Mouse (Mus musculus): ENCODE data around the gene Trir.

Trir gene

GRCm38 (mm10) chr8:84994375-84994774 is 32.2 kb upstream of the Trir start:
- no peak for DNase-seq (ENCODE audit: low spot score in 2 of 2)

DNA sequence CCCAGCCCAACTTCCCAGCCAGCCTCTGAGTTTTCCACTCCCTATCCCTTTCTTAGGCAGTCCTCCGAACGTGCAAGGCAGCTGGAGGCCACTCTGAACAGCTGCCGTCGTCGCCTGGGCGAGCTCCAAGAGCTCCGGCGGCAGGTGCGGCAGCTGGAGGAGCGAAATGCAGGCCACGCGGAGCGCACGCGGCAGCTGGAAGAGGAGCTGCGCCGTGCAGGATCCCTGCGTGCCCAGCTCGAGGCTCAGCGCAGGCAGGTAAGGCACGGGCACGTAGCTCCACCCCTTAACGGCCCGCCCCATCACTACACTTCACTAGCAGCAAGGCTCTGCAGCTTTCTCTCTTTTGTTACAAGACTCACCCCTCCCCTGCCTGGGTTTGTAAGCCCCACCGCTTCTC is 30.9 kb upstream of the Trir start:
- no peak for DNase-seq (ENCODE audit: low spot score in 2 of 2)

DNA sequence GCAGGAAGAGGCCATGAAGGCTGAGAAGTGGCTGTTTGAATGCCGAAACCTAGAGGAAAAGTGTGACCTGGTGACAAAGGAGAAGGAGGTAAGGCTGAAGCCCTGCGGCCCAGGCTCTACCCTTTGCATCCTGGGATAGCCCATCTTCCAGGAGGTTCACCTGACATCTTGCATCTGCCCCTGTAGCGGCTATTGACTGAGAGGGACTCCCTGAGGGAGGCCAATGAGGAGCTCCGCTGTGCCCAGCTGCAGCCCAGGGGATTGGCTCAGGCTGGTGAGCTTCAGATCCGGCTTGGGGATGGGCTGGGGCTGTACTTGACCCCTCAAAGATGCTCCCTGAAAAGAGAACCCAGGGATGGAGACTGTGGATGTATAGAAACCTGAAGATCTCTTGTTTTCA is 29.6 kb upstream of the Trir start:
- DNase-seq (ENCODE audit: low spot score in 2 of 2), result no peak

GRCm38 (mm10) chr8:84997649-84998295 is 28.9 kb upstream of the Trir start:
- DNase-seq (ENCODE audit: low spot score in 2 of 2), result peak; percentile 85 to 89

DNA sequence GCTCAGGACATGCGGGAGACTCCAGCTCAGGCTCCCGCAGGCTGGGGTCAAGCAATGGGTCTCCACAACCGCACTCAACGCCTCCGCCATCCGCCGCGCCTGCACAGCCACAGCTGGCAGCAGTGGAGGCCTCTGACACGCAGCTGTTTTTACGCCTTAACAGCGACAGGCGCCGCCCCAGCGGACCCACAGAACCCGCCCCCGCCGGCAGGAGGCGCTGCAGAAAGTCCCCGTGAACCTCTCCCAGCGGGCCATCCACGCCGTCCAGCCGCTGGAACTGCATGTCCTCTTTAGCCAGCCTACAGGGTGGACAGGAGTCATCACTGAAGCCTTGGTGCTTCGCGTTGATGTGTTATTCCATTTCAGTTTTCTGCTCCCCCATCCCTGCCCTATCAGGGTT is 18.9 kb upstream of the Trir start:
- no peak for DNase-seq (ENCODE audit: low spot score in 2 of 2)

GRCm38 (mm10) chr8:85011242-85011641 is 15.4 kb upstream of the Trir start:
- DNase-seq (ENCODE audit: low spot score in 2 of 2), result no peak

GRCm38 (mm10) chr8:85013230-85013840 is 13.3 kb upstream of the Trir start:
- DNase-seq (ENCODE audit: low spot score in 2 of 2), result peak; percentile 66 to 67

DNA sequence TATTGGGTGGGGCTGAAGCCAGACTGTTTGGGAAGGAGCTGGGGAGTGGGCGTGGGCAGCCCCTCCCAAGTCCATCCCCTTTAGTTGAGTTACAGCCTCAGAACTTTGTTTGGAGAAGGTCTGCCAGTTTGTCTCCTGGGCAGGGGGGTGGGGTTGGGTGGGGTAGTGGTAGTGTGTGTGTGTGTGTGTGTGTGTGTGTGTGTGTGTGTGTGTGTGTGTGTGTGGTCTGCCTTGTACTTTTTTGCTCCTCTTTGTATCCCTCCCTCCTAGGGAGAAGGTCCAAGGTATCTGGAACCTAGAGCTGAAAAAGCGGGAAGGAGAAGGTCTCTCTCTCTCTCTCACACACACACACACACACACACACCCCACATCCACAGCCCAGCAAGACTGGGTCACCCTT is 12.2 kb upstream of the Trir start, which contains the start of gene Best2:
Gene Best2, minus strand, starts transcription at position 101 of the 400 bp plus-strand sequence.
- no peak for DNase-seq (ENCODE audit: low spot score in 2 of 2)

DNA sequence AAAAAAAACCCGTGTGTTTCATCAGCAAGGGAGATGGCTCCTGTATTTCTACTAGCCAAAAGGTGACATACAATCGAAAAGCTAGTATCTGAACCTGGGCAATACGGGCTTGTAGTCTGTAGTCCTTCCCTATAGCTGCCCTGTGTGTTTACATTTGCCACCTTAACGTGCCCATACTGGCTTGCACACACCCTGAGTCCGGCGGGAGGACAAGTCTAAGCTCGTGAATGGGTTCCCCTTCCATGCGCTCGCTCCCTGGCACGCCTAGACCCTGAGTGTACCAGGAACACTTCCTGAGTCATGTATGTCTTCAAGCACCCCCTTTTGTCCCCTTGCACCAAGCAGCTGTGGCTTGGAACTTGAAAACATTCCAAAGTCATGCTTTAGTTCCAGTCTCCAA is 9.9 kb upstream of the Trir start:
- no peak for DNase-seq (ENCODE audit: low spot score in 2 of 2)

DNA sequence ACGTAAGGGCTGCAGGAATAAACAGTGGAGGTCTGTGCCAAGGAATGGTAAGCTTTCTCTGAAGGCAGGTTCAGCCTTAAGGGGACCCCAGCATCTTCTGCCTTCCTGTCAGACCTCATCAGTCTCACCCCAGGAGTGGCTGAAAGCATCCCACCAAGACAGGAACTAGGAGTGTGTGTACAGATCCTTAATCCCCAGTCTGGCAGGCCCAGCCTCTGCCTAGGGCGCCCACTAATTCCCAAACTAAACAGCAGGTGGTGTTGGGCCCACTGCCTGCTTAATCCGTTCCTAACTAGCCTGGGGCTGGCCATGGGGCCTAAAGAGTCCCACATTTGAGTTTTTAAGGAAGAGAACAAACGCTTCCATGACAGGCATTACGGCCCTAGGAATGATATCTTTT is 9.4 kb upstream of the Trir start:
- DNase-seq (ENCODE audit: low spot score in 2 of 2), result no peak

DNA sequence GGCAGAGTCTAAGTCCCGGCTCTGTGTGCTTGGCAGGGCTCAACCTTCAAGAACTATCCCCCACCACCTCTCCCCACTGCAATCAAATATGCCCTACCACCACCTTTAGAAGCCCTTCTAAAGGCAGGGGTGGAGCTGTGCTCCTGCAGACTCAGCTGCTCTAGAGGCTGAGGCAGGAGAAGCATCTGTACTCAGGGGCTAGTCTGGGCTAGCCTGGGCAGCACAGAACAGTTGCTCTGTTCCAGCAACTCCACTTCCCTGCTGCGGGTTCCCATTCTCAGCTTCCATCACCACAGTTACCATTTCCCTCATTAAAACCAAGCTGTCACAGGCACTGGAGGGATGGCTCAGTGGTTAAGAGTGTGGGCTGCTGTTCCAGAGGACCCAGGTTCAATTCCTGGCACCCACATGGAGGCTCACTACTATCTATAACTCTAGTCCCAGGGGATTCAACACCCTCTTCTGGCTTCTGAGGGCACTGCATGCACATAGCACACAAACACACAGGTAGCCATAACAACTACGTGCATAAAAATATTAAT is 5.0 kb upstream of the Trir start:
- no peak for DNase-seq (ENCODE audit: low spot score in 2 of 2)

GRCm38 (mm10) chr8:85023846-85024245 is 2.8 kb upstream of the Trir start:
- no peak for DNase-seq (ENCODE audit: low spot score in 2 of 2)

DNA sequence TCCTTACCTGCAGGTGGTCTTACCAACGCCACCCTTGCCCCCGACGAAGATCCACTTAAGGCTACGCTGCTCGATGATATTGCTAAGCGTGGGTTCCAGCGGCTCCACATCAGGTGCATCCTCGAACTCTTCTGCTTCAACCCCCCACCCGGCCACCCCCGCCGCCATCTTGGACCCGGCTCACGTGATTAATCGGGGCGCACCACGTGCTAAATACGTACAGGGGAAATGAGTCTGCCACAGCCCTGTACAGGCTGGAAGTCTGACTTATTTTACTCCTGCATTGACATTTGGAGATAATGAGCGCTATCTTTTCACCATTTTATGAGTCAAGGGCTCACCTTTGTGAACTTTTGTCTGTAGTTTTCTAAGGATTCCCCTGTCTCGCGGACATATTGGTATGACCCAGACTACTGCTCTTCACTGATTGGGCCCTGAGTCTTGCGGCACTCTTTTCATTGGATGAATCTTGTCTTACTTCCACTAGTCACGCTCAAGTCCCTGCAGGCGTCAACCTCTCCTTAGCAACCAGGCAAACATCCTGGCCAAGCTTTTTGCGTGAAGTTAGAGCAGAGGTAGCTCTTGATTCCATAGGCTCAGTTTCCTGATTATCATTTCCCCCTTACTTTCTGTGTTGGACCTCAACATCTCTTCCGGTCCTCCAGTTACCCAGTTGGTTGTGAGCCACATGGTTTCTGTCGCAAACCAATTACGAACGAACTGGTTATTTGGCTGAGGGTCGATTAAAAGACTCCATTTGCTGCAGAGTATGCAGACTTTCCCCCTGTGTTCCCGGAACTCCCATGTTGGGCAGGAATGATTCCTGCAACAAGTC is 1.3 kb upstream of the Trir start, which contains the start of gene Asna1:
Gene Asna1, minus strand, starts transcription at position 184 of the 835 bp plus-strand sequence.
- peak; percentile 78 to 89 for DNase-seq (ENCODE audit: low spot score in 2 of 2)

DNA sequence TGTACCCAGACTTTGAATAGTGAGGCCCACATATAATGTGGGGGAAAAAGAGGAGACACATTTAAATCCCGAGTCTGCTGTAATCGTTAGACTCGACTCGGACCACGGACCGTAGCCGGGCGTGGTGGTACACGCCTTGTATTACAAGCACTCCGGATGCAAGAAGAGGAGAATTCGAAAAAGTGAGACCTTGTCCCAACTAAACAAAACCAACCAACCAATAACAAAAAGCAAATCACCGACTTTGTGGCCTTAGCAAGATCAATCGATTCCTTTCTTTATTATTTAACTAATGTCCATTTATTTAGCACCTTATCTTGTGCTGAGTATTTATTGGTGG is 863 bp downstream of the Trir start:
- DNase-seq (ENCODE audit: low spot score in 2 of 2), result no peak

GRCm38 (mm10) chr8:85027922-85028321 is 1.3 kb downstream of the Trir start:
- DNase-seq (ENCODE audit: low spot score in 2 of 2), result no peak

DNA sequence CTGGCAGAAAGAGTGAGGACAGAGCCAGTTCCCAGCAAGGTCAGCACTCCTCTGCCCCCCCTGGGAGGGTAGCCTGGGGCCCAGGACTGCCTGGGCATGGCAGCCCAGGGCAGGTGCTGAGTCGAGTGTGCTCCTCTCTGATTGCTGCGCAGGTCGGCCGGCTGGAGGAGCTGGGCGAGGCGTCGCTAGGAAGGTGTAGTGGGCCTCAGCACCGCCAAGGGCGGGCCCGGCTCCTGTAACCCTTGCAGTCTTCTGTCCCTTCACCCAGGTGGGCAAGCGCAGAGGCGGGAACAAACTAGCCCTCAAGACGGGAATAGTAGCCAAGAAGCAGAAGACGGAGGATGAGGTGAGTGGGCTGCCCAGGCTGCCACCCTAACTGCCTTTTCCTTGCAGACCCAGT is 2.6 kb downstream of the Trir start:
- DNase-seq (ENCODE audit: low spot score in 2 of 2), result no peak

DNA sequence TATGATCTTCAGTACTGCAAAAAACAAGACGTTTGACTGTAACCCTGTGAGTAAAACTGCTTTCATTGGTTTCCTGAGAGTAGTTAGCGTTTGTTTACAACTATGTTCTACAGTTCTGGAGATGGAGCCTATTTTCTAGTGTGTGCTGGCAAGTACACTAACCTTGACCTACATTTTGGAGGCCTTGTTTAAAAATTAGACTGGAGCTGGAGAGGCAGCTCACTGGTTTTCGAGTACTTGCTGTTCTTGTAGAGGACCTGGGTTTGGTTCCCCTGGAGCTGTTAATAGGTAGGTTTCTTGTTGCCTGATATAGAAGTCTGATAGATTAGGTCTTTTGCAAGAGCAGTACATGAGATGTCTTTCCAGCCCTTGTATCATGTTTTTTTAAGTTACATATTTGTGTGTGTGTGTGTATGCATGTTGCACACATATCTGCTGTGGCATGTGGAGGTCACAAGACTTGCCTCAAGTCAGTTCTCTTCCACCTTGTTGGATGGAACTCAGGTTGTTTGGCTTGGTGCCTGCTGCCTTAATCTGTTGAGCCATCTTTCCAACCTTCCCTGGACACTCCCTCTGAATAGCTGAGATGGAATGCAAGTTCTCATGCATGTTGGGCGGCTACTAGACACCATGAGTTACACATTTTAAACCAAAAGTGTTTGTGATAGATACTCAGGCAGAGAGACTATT is 6.1 kb downstream of the Trir start:
- no peak for DNase-seq (ENCODE audit: low spot score in 2 of 2)

GRCm38 (mm10) chr8:85033867-85034266 is 7.2 kb downstream of the Trir start:
- no peak for DNase-seq (ENCODE audit: low spot score in 2 of 2)

DNA sequence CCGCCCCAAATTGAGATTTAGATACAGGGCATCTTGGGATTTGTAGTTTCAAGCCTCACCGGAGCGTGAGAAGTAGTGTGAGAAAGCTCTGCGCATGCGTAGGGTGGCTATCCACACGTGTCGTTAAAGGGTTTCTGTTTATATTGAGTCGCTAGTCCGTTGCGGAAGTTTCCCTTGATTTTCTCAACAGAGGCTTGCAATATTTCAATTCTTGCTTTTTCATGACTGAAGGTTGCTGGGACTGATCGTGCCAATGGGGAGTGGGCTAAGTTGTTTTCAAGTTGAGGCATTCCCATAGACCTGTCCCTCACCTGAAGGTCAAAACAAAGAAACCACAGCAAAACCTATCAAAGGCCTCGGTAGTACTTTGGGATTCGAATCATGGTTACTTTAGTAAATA is 8.1 kb downstream of the Trir start:
- peak in 1 of 2 experiments; percentile 37 for DNase-seq (ENCODE audit: low spot score in 2 of 2)

DNA sequence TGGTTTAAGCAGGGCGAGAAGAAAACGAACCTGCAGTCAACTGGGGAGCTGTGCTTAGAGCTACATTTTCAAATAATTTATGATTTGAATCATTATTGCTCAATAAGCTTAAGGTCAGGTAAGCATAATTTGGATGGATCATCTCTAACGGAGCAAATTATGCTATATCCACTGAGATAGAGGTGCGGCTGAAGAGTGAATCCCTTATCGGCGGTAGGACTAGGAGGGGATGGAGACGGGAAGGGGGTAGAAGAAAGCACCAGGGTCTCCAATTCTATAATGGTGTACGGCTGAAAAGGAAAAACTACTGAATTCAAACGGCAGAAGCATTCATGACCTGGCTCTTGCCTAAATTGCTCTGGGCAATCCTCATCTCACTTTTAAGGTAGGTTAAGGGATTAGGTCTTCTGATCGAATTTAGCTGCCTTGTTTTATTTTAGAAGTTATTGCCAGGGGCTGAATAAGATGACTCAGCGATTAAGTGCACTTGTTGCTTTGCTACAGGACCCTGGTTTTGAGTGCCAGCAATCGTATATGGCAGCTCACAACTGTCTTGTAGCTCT is 8.6 kb downstream of the Trir start:
- no peak for DNase-seq (ENCODE audit: low spot score in 2 of 2)

DNA sequence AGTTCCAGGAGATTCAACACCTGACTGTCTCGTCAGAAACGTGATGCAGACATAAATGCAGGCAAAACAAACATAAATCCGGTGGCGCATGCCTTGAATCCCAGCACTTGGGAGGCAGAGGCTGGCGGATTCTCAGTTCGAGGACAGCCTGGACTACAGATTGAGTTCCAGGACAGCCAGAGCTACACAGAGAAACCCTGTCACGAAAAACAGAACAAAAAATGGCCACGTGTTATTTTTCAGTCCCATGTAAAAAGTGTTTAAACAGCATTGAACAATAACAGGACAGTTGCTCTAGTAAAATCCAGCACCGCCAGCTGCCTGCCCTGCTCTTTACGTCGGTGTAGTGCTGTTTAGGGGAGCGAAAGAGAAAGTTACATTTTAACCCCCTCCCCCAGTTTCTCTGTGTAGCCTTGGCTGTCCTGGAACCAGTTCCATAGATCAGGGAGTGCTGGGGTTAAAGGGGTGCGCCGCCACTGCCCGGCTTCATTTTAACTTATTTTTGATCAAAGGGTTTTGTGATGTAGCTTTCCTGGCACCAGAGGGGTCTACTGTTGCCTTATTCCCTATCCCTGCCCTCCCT is 9.2 kb downstream of the Trir start:
- DNase-seq (ENCODE audit: low spot score in 2 of 2), result no peak

Measured in right cerebral cortex, postnatal 36 days (tissue).